Mouse (Mus musculus) bone marrow macrophage, adult 2 months (primary cell): ENCODE data around the gene Igfbp5.

Experiments
- CTCF ChIP-seq: IDR thresholded peaks from 2 replicates; pipeline ENCODE4 v1.5.1; 2012; ENCODE audit warnings: low read depth, mild to moderate bottlenecking, low read length, moderate library complexity
- POLR2A ChIP-seq: IDR thresholded peaks from 2 replicates; pipeline ENCODE4 v1.6.1; 2012; ENCODE audit warnings: mild to moderate bottlenecking, low read depth, low read length, borderline replicate concordance

- TF ChIP-seq CTCF (no peak), POLR2A (no peak)
Measured at GRCm38 (mm10) chr1:72877892-72878291, 3.2 kb upstream of the Igfbp5 start.
